Mouse (Mus musculus) MEL (cell line): ENCODE measurements at regions not wholly inside any gene's neighbourhood (a gene's known extent, or its start where the extent isn't known, plus 50 kb on each side); places are given as distances from the start of the nearest gene placed in this dataset.

Experiments
- DNase-seq: peaks from one replicate; pipeline ENCODE4 v3.0.0; 2011; ENCODE audit warnings: low read depth, low spot score
- H3K27ac ChIP-seq: 2 replicates; pipeline ENCODE4 v1.5.1; 2012; ENCODE audit warnings: low read depth, mild to moderate bottlenecking, control low read depth, low read length, moderate library complexity; ENCODE audit not compliant: control insufficient read depth
- H3K27me3 ChIP-seq, 2 experiments: fragments of 150-350 bp in 1 of 2; sonication (generic) in 1 of 2; 2 replicates each; pipeline ENCODE4 v1.6.1; 2012; ENCODE audit warnings: low read length in 2 of 2, mild to moderate bottlenecking in 2 of 2, improper control_type of control experiment in 1 of 2, moderate library complexity in 1 of 2; ENCODE audit not compliant: insufficient read depth in 2 of 2, control insufficient read depth in 1 of 2
- H3K36me3 ChIP-seq, 2 experiments: 2 replicates each; pipeline ENCODE4 v1.6.1; 2012 to 2014; ENCODE audit warnings: low read length in 2 of 2, improper control_type of control experiment in 1 of 2, inconsistent platforms in 1 of 2, mild to moderate bottlenecking in 1 of 2; ENCODE audit not compliant: insufficient read depth in 2 of 2, control insufficient read depth in 1 of 2
- H3K4me1 ChIP-seq, 2 experiments: fragments of 150-350 bp in 1 of 2; sonication (generic) in 1 of 2; 2 replicates each; pipeline ENCODE4 v1.6.1; 2012; ENCODE audit warnings: low read length in 2 of 2, improper control_type of control experiment in 1 of 2, mild to moderate bottlenecking in 1 of 2; ENCODE audit not compliant: insufficient read depth in 2 of 2, control insufficient read depth in 1 of 2
- H3K4me3 ChIP-seq, 2 experiments: fragments of 150-350 bp in 1 of 2; sonication (generic) in 1 of 2; 2 replicates each; pipeline ENCODE4 v1.5.1; 2012; ENCODE audit warnings: low read depth in 2 of 2, low read length in 2 of 2, mild to moderate bottlenecking in 2 of 2, moderate library complexity in 2 of 2, control low read depth in 1 of 2, improper control_type of control experiment in 1 of 2; ENCODE audit not compliant: control insufficient read depth in 1 of 2, insufficient read depth in 1 of 2
- H3K79me2 ChIP-seq: 2 replicates; pipeline ENCODE4 v1.6.1; 2012; ENCODE audit warnings: mild to moderate bottlenecking, low read length, moderate library complexity; ENCODE audit not compliant: control insufficient read depth, poor library complexity, insufficient read depth
- H3K9ac ChIP-seq: 2 replicates; pipeline ENCODE4 v1.6.1; 2012; ENCODE audit warnings: low read depth, mild to moderate bottlenecking, control low read depth, low read length, moderate library complexity; ENCODE audit not compliant: control insufficient read depth, poor library complexity, severe bottlenecking
- H3K9me3 ChIP-seq: fragments of 150-350 bp; sonication (generic); replicated peaks from 2 replicates; pipeline ENCODE4 v1.6.1; 2012; ENCODE audit warnings: mild to moderate bottlenecking, low read length, improper control_type of control experiment, moderate library complexity; ENCODE audit not compliant: insufficient read depth
- CHD1 ChIP-seq: IDR thresholded peaks from 2 replicates; pipeline ENCODE4 v1.6.1; 2012; ENCODE audit warnings: low read depth, mild to moderate bottlenecking, inconsistent platforms, low read length, improper control_type of control experiment
- CHD2 ChIP-seq: IDR thresholded peaks from 2 replicates; pipeline ENCODE4 v1.6.1; 2011; ENCODE audit warnings: low read length, improper control_type of control experiment
- CTCF ChIP-seq, 3 experiments: IDR thresholded peaks in 2 of 3; conservative IDR thresholded peaks in 1 of 3; 2 replicates each; pipeline ENCODE4 v1.5.1; 2011 to 2012; ENCODE audit warnings: low read length in 3 of 3, low read depth in 2 of 3, mild to moderate bottlenecking in 2 of 3, improper control_type of control experiment in 1 of 3, inconsistent platforms in 1 of 3, mixed read lengths in 1 of 3, moderate library complexity in 1 of 3; ENCODE audit not compliant: control insufficient read depth in 1 of 3, insufficient read depth in 1 of 3, poor library complexity in 1 of 3, severe bottlenecking in 1 of 3
- E2F4 ChIP-seq: IDR thresholded peaks from 2 replicates; pipeline ENCODE4 v1.6.1; 2011; ENCODE audit warnings: low read depth, low read length, improper control_type of control experiment, borderline replicate concordance
- ETS1 ChIP-seq: IDR thresholded peaks from 2 replicates; pipeline ENCODE4 v1.6.1; 2012; ENCODE audit warnings: low read depth, mild to moderate bottlenecking, inconsistent platforms, low read length, improper control_type of control experiment, moderate library complexity
- GABPA ChIP-seq: IDR thresholded peaks from 2 replicates; pipeline ENCODE4 v1.6.1; 2012; ENCODE audit warnings: low read depth, mild to moderate bottlenecking, inconsistent platforms, low read length, improper control_type of control experiment, moderate library complexity
- GATA1 ChIP-seq: IDR thresholded peaks from 2 replicates; pipeline ENCODE4 v1.6.1; 2011; ENCODE audit warnings: low read depth, low read length, improper control_type of control experiment
- HCFC1 ChIP-seq: IDR thresholded peaks from 2 replicates; pipeline ENCODE4 v1.6.1; 2012; ENCODE audit warnings: low read depth, mild to moderate bottlenecking, inconsistent platforms, low read length, improper control_type of control experiment, moderate library complexity
- JUND ChIP-seq: IDR thresholded peaks from 2 replicates; pipeline ENCODE4 v1.6.1; 2011; ENCODE audit warnings: low read depth, mild to moderate bottlenecking, improper control_type of control experiment, low read length
- KAT2A ChIP-seq: conservative IDR thresholded peaks from 2 replicates; pipeline ENCODE4 v1.6.1; 2012; ENCODE audit warnings: low read depth, low read length, improper control_type of control experiment, inconsistent platforms
- MAFK ChIP-seq: IDR thresholded peaks from 2 replicates; pipeline ENCODE4 v1.6.1; 2011; ENCODE audit warnings: low read depth, mild to moderate bottlenecking, low read length, improper control_type of control experiment, borderline replicate concordance
- MAZ ChIP-seq: IDR thresholded peaks from 2 replicates; pipeline ENCODE4 v1.6.1; 2012; ENCODE audit warnings: low read depth, mild to moderate bottlenecking, inconsistent platforms, low read length, improper control_type of control experiment
- MEF2A ChIP-seq: IDR thresholded peaks from 2 replicates; pipeline ENCODE4 v1.6.1; 2014; ENCODE audit warnings: low read depth, mild to moderate bottlenecking, inconsistent platforms, low read length, improper control_type of control experiment; ENCODE audit not compliant: poor library complexity, insufficient replicate concordance, severe bottlenecking; ENCODE audit errors: extremely low read depth
- MXI1 ChIP-seq: IDR thresholded peaks from 2 replicates; pipeline ENCODE4 v1.6.1; 2011; ENCODE audit warnings: mild to moderate bottlenecking, low read depth, low read length, improper control_type of control experiment
- MYB ChIP-seq: IDR thresholded peaks from 2 replicates; pipeline ENCODE4 v1.6.1; 2011; ENCODE audit warnings: mild to moderate bottlenecking, low read depth, low read length, improper control_type of control experiment
- MYC ChIP-seq: IDR thresholded peaks from 2 replicates; pipeline ENCODE4 v1.6.1; 2011; ENCODE audit warnings: low read depth, mild to moderate bottlenecking, low read length, improper control_type of control experiment, moderate library complexity
- POLR2AphosphoS2 ChIP-seq: IDR thresholded peaks from 2 replicates; pipeline ENCODE4 v1.6.1; 2011; ENCODE audit warnings: low read length, improper control_type of control experiment
- RAD21 ChIP-seq: IDR thresholded peaks from 2 replicates; pipeline ENCODE4 v1.6.1; 2011; ENCODE audit warnings: mild to moderate bottlenecking, low read depth, low read length, improper control_type of control experiment
- RCOR1 ChIP-seq: IDR thresholded peaks from 2 replicates; pipeline ENCODE4 v1.6.1; 2012; ENCODE audit warnings: low read depth, mild to moderate bottlenecking, inconsistent platforms, low read length, improper control_type of control experiment
- TCF12 ChIP-seq: IDR thresholded peaks from 2 replicates; pipeline ENCODE4 v1.6.1; 2014; ENCODE audit warnings: low read depth, mild to moderate bottlenecking, inconsistent platforms, low read length, improper control_type of control experiment, moderate library complexity
- UBTF ChIP-seq: IDR thresholded peaks from 2 replicates; pipeline ENCODE4 v1.6.1; 2012; ENCODE audit warnings: low read depth, mild to moderate bottlenecking, inconsistent platforms, low read length, improper control_type of control experiment, moderate library complexity, borderline replicate concordance; ENCODE audit not compliant: insufficient read depth
- USF1 ChIP-seq: IDR thresholded peaks from 2 replicates; pipeline ENCODE4 v1.6.1; 2014; ENCODE audit warnings: low read depth, mild to moderate bottlenecking, inconsistent platforms, low read length, improper control_type of control experiment, moderate library complexity
- ZKSCAN1 ChIP-seq: IDR thresholded peaks from 2 replicates; pipeline ENCODE4 v1.6.1; 2012; ENCODE audit warnings: low read depth, mild to moderate bottlenecking, inconsistent platforms, low read length, improper control_type of control experiment, moderate library complexity
- ZMIZ1 ChIP-seq: IDR thresholded peaks from 2 replicates; pipeline ENCODE4 v1.6.1; 2012; ENCODE audit warnings: low read depth, mild to moderate bottlenecking, inconsistent platforms, low read length, improper control_type of control experiment, moderate library complexity
- ZNF384 ChIP-seq: IDR thresholded peaks from 2 replicates; pipeline ENCODE4 v1.6.1; 2012; ENCODE audit warnings: low read depth, mild to moderate bottlenecking, inconsistent platforms, low read length, improper control_type of control experiment

DNA sequence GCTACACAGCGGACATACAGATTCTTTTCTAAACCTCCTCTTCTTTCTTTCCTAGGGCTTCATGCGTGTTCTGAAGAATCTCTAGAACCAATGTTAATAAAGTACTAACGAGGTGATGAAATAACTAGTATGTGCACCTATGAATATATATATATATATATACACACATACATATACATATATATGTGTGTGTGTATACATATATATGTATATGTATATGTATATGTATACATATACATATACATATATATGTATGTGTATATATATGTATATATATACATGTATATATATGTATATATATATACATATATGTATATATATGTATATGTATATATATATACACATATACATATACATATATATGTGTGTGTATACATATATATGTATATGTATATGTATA is 536.2 kb upstream of the Adgrl2 start:
- no peak for DNase-seq
- Histone ChIP-seq H3K9me3 (no peaks in the 10 kb centered on the region), H3K27ac (no peak overlapping the region), H3K9ac (no peak overlapping the region), H3K27me3 (no peaks in the 10 kb centered on the region), H3K4me3 (no peak overlapping the region), H3K4me1 (no peaks in the 10 kb centered on the region), H3K36me3 (no peaks in the 10 kb centered on the region), H3K79me2 (no peaks in the 10 kb centered on the region)
- no peak for TF ChIP-seq E2F4

DNA sequence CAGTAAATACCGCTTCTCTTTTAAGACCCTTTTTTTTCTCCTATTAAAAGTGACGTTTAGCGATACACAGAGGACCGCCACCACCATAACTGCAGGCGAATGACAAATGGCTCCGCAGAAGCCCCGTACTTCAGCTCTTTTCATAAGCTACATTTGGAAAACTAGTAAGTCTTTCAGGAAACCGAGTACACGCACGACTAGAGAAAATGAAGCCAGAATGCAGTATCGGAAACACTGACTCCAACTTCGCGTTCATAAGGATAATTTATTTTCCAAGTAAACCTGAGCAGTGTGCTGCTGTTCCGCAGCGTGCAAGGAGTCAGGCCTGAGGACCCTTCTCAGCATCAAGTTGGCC is 529.2 kb upstream of the Adgrl2 start:
- no peaks in the 10 kb centered on the region for H3K9me3 ChIP-seq
- H3K36me3 ChIP-seq, result no peaks in the 10 kb centered on the region
- no peak for DNase-seq
- H3K27me3 ChIP-seq, result no peaks in the 10 kb centered on the region
- no peak overlapping the region for H3K27ac ChIP-seq
- H3K79me2 ChIP-seq, result no peaks in the 10 kb centered on the region
- no peak overlapping the region for H3K9ac ChIP-seq
- no peaks in the 10 kb centered on the region for H3K4me1 ChIP-seq
- TF ChIP-seq MEF2A, result no peak
- TF ChIP-seq HCFC1, result no peak
- TF ChIP-seq MAFK, result no peak
- no peak for TF ChIP-seq UBTF
- TF ChIP-seq MYB, result no peak
- no peak for TF ChIP-seq MAZ
- TF ChIP-seq CTCF (IDR thresholded peaks at IDR 0.05 in 2 of 3, conservative IDR thresholded peaks at IDR 0.05 in 1 of 3; ENCODE audit: control insufficient read depth in 1 of 3, insufficient read depth in 1 of 3, low read depth in 2 of 3, low read length in 3 of 3, poor library complexity in 1 of 3, severe bottlenecking in 1 of 3), result no peak
- TF ChIP-seq RCOR1, result no peak
- TF ChIP-seq ZMIZ1, result no peak
- TF ChIP-seq GABPA, result no peak
- no peak for TF ChIP-seq JUND
- TF ChIP-seq ETS1, result no peak
- TF ChIP-seq USF1, result no peak
- TF ChIP-seq POLR2AphosphoS2, result no peak
- TF ChIP-seq, all 39 proteins: peak for 0
- no peak overlapping the region for H3K4me3 ChIP-seq

DNA sequence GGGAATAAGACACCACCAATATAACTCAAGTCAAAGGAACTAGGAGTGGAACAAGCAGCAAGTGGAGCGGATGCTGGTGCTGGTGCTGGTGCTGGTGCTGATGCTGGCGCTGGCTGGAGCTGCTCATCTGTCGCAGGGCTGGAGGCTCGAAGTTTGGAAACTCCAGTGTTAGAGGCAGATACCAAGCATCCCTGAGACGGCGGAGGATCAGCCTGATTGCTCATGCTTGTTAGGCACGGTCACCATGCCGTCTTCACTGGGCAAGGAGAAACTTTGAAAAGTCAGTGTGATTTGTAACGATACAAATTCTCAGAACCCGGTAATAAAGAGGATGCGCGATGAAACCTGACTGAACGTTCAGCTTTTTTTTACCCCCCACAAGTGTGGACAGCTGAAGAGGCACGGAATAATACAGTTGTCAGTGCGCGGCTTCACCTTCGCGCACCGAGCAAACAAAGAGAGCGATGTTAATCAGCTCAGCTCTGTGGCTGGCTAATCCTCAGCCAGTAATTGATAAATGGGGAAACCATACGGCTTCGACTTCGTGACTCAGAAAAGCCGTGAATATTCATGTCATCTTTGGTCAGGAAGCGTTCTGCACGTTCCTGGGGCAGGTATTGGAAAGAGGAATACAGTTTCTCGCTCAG is 528.7 kb upstream of the Adgrl2 start:
- H3K9me3 ChIP-seq, result no peaks in the 10 kb centered on the region
- H3K9ac ChIP-seq, result no peak overlapping the region
- TF ChIP-seq MYC, result no peak
- no peak for TF ChIP-seq USF1
- no peak for TF ChIP-seq KAT2A
- TF ChIP-seq RCOR1, result no peak
- no peak for TF ChIP-seq ZNF384
- TF ChIP-seq RAD21, result no peak
- no peak for TF ChIP-seq CHD1
- no peak for TF ChIP-seq GATA1
- TF ChIP-seq E2F4, result no peak
- no peak for TF ChIP-seq MEF2A
- no peak for TF ChIP-seq MXI1
- TF ChIP-seq TCF12, result no peak
- TF ChIP-seq CHD2, result no peak
- no peak for TF ChIP-seq JUND
- TF ChIP-seq ZKSCAN1, result no peak
- no peak overlapping the region for H3K27ac ChIP-seq
- no peak overlapping the region for H3K4me3 ChIP-seq
- H3K27me3 ChIP-seq, result no peaks in the 10 kb centered on the region
- H3K79me2 ChIP-seq, result no peaks in the 10 kb centered on the region
- no peaks in the 10 kb centered on the region for H3K36me3 ChIP-seq
- no peaks in the 10 kb centered on the region for H3K4me1 ChIP-seq
- no peak for DNase-seq
